Mouse (Mus musculus) liver, embryonic 14.5 days (tissue): ENCODE results near the gene Ing3. TPM values are rescaled to one million over a fixed set of nuclear protein-coding genes. Genes with fewer than 3 reads are reported as not detected.
A peak's percentile ranks its signal among the peaks of the same experiment; 100 is the strongest.

Source experiments
- ATAC-seq: fragments of 200-750 bp; cut with Nextera tagmentation; 2 replicates; pipeline ENCODE4 v1.8.0; 2017; ENCODE audit warnings: moderate number of reproducible peaks, mild to moderate bottlenecking, moderate library complexity; ENCODE audit not compliant: insufficient read depth
- DNase-seq, 3 experiments: peaks; one replicate each; pipeline ENCODE4 v3.0.0-alpha.2; 2012 to 2013; ENCODE audit warnings: low read depth in 3 of 3, low spot score in 3 of 3
- H3K27ac ChIP-seq: fragments of 300-500 bp; sonication (generic); 2 replicates; pipeline ENCODE4 v1.5.1; 2014; ENCODE audit warnings: moderate library complexity, mild to moderate bottlenecking, control low read depth, inconsistent platforms
- H3K27me3 ChIP-seq: fragments of 300-500 bp; sonication (generic); 2 replicates; pipeline ENCODE4 v1.6.1; 2014; ENCODE audit warnings: mild to moderate bottlenecking, low read length, moderate library complexity; ENCODE audit not compliant: control insufficient read depth, insufficient read depth
- H3K36me3 ChIP-seq: fragments of 300-500 bp; sonication (generic); replicated peaks from 2 replicates; pipeline ENCODE4 v1.6.1; 2014; ENCODE audit warnings: low read depth; ENCODE audit not compliant: control insufficient read depth, insufficient read depth
- H3K4me1 ChIP-seq, 2 experiments: fragments of 200-500 bp in 1 of 2; fragments of 300-500 bp in 1 of 2; sonication (generic) in 1 of 2; replicated peaks; 2 replicates each; pipeline ENCODE4 v1.6.1; 2012 to 2014; ENCODE audit warnings: antibody characterized with exemption in 1 of 2, inconsistent platforms in 1 of 2, low read length in 1 of 2; ENCODE audit not compliant: control insufficient read depth in 2 of 2, insufficient read depth in 2 of 2
- H3K4me2 ChIP-seq: fragments of 300-500 bp; sonication (generic); 2 replicates; pipeline ENCODE4 v1.6.1; 2014; ENCODE audit warnings: low read depth, mild to moderate bottlenecking, control low read depth, moderate library complexity
- H3K4me3 ChIP-seq, 2 experiments: fragments of 200-500 bp in 1 of 2; fragments of 300-500 bp in 1 of 2; sonication (generic) in 1 of 2; 2 replicates each; pipeline ENCODE4 v1.5.1; 2012 to 2014; ENCODE audit warnings: low read depth in 2 of 2, low read length in 2 of 2, mild to moderate bottlenecking in 2 of 2, control low read depth in 1 of 2, inconsistent platforms in 1 of 2, moderate library complexity in 1 of 2; ENCODE audit not compliant: insufficient read depth in 1 of 2
- H3K9ac ChIP-seq: fragments of 300-500 bp; sonication (generic); replicated peaks from 2 replicates; pipeline ENCODE4 v1.6.1; 2014; ENCODE audit warnings: mild to moderate bottlenecking, control low read depth, moderate library complexity
- H3K9me3 ChIP-seq: fragments of 300-500 bp; sonication (generic); 2 replicates; pipeline ENCODE4 v1.6.1; 2016; ENCODE audit warnings: low read length, mixed read lengths; ENCODE audit not compliant: control insufficient read depth
- CTCF ChIP-seq: IDR thresholded peaks from 2 replicates; pipeline ENCODE4 v1.5.1; 2016; ENCODE audit warnings: antibody characterized with exemption, low read depth, control low read depth
- EP300 ChIP-seq: IDR thresholded peaks from 2 replicates; pipeline ENCODE4 v1.6.1; 2016; ENCODE audit warnings: antibody characterized with exemption, low read depth
- WGBS: fragments of 180-500 bp; shearing (Covaris S2); extraction: QIAGEN DNeasy Blood & Tissue Kit; methylation state at CpG from one replicate; pipeline ENCODE4 v1.1.7; 2014; ENCODE audit not compliant: insufficient replicate concordance; 5-methylcytosine and 5-hydroxymethylcytosine counted together
- polyA plus RNA-seq, 2 experiments: library from polyadenylated mRNA; depleted of rRNA in 1 of 2; stranded (reverse) in 1 of 2; unstranded in 1 of 2; fragments of >200 nt; fragmentation: Nextera tagmentation in 1 of 2; extraction: Ambion mirVana in 1 of 2; gene quantifications; 2 replicates each; pipeline versions ENCODE4 v1.2.1 to v1.2.3; 2012 to 2014

The Ing3 gene
- polyA plus RNA-seq, 2 experiments: 5.5 to 16.6 TPM

GRCm38 (mm10) chr6:21986660-21987331 lies 37.4 kb downstream of the Ing3 start:
- H3K27me3 ChIP-seq: peaks cover 24% of the 10 kb centered on the region
- H3K27ac ChIP-seq: no peak overlapping the region
- TF ChIP-seq EP300 (no peak), CTCF (no peak)
- H3K4me1 ChIP-seq: no peaks in the 10 kb centered on the region
- peak overlapping the region; percentile 34 to 48 for H3K4me3 ChIP-seq
- ATAC-seq (no peak), DNase-seq (no peak)
- H3K4me2 ChIP-seq: peak overlapping the region; percentile 57
- H3K36me3 ChIP-seq: no peaks in the 10 kb centered on the region
- 8% methylated on average over 24 of the region's 24 CpGs for WGBS
- H3K9ac ChIP-seq: no peak overlapping the region; the same call in 1 of the 2 replicates
- no peaks in the 10 kb centered on the region for H3K9me3 ChIP-seq

GRCm38 (mm10) chr6:21987554-21987953 lies 38.2 kb downstream of the Ing3 start:
- DNase-seq (no peak), ATAC-seq (no peak)
- Histone ChIP-seq H3K27ac (no peak overlapping the region), H3K4me3 (no peak overlapping the region), H3K4me2 (peak overlapping the region; percentile 22; the same call in 1 of the 2 replicates), H3K9ac (no peak overlapping the region), H3K9me3 (no peaks in the 10 kb centered on the region), H3K27me3 (peaks cover 24% of the 10 kb centered on the region), H3K4me1 (no peaks in the 10 kb centered on the region), H3K36me3 (no peaks in the 10 kb centered on the region)
- 73% methylated on average over 2 of the region's 2 CpGs for WGBS
- no peak for TF ChIP-seq CTCF
- no peak for TF ChIP-seq EP300

- ATAC-seq: no peak
- 0 out of 2 replicates have a peak overlapping the region, but pooled peaks have one; percentile 15 for H3K4me2 ChIP-seq
- no peaks in the 10 kb centered on the region for H3K4me1 ChIP-seq
- H3K27me3 ChIP-seq: peaks cover 24% of the 10 kb centered on the region
- H3K9ac ChIP-seq: no peak overlapping the region
- H3K36me3 ChIP-seq: no peaks in the 10 kb centered on the region
- 67% methylated on average over 5 of the region's 5 CpGs for WGBS
- H3K4me3 ChIP-seq: no peak overlapping the region
- H3K9me3 ChIP-seq: no peaks in the 10 kb centered on the region
- H3K27ac ChIP-seq: no peak overlapping the region
- DNase-seq: no peak
- TF ChIP-seq CTCF (no peak), EP300 (no peak)
These were observed 38.9 kb downstream of the Ing3 start for GRCm38 (mm10) chr6:21988296-21988695.

GRCm38 (mm10) chr6:21989081-21989480 lies 39.7 kb downstream of the Ing3 start:
- Histone ChIP-seq H3K9ac (no peak overlapping the region), H3K4me3 (no peak overlapping the region), H3K4me1 (no peaks in the 10 kb centered on the region), H3K9me3 (no peaks in the 10 kb centered on the region), H3K27ac (no peak overlapping the region), H3K36me3 (no peaks in the 10 kb centered on the region), H3K27me3 (peaks cover 24% of the 10 kb centered on the region), H3K4me2 (no peak overlapping the region)
- WGBS: 59% methylated on average over 4 of the region's 4 CpGs
- DNase-seq (no peak), ATAC-seq (no peak)
- TF ChIP-seq CTCF: no peak

DNA sequence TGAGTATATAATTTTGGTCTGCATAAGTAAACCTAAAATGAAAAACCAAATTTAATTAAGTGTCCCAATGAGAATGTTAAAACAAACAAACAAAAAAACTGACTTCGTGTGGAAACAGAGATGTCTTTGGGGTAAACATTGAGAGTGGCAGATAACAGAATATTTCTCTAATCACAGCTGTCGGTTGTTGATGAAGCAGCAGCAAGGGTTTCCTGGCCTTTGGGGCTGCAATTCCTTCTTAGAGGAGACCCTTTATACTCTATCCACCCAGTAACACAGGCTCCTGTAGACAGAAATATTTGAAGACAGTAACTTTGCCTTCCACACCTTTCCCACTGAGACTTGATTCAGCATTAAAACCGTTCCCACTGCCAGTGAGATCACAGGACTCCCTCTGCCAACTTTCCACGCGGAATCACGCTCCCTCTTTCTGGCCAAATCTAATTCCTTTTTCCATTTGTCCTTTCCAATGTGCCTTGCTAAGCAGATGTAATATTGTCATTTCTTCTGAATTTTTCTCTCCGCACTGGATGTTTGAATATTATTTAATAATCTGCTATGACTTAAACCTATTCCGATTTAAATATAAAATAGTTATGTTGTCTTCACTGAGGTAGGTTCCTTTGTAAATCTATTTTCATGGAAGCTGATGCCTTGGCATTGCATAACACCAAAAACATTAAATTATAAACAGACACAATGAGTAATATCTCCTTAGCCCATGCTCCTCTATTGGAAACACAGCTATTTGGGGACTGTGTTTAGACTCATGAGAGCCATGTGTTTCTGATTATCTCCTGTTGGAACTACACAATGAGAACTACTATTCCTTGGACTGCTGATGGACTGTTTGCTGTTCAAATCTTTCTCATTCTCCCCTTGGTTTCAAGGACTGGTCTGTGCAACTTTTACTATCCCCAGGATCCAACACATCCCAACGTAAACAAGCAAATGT lies 41.1 kb downstream of the Ing3 start:
- Histone ChIP-seq H3K4me1 (no peaks in the 10 kb centered on the region), H3K9ac (no peak overlapping the region), H3K4me3 (no peak overlapping the region), H3K36me3 (no peaks in the 10 kb centered on the region), H3K27ac (no peak overlapping the region), H3K9me3 (no peaks in the 10 kb centered on the region), H3K27me3 (peaks cover 21% of the 10 kb centered on the region), H3K4me2 (no peak overlapping the region)
- ATAC-seq (no peak), DNase-seq (no peak)
- 59% methylated on average over 9 of the region's 9 CpGs for WGBS
- TF ChIP-seq CTCF (no peak), EP300 (no peak)
